Mouse (Mus musculus) CH12.LX (cell line): ENCODE results near the gene Tollip. TPM values are rescaled to one million over a fixed set of nuclear protein-coding genes. Genes with fewer than 3 reads are reported as not detected.

Experiments
- DNase-seq: peaks from one replicate; pipeline ENCODE4 v3.0.0-alpha.2; 2013; ENCODE audit errors: extremely low read depth
- H3K27ac ChIP-seq: 2 replicates; pipeline ENCODE4 v1.5.1; 2012; ENCODE audit warnings: low read depth, mild to moderate bottlenecking, control low read depth, moderate library complexity; ENCODE audit not compliant: insufficient read depth
- H3K27me3 ChIP-seq: replicated peaks from 2 replicates; pipeline ENCODE3; 2012; ENCODE audit warnings: inconsistent platforms
- H3K36me3 ChIP-seq, 2 experiments: replicated peaks in 1 of 2; 2 replicates each; pipeline versions ENCODE3 to v1.6.1; 2012; ENCODE audit warnings: inconsistent platforms in 1 of 2, low read length in 1 of 2, mild to moderate bottlenecking in 1 of 2, mixed read lengths in 1 of 2, moderate library complexity in 1 of 2; ENCODE audit not compliant: control insufficient read depth in 1 of 2, insufficient read depth in 1 of 2
- H3K4me1 ChIP-seq, 2 experiments: 2 replicates each; pipeline ENCODE4 v1.6.1; 2012; ENCODE audit warnings: inconsistent platforms in 1 of 2, moderate library complexity in 1 of 2; ENCODE audit not compliant: insufficient read depth in 2 of 2, control insufficient read depth in 1 of 2
- H3K4me2 ChIP-seq: 2 replicates; pipeline ENCODE4 v1.6.1; 2012; ENCODE audit warnings: low read depth, mild to moderate bottlenecking, control low read depth; ENCODE audit not compliant: poor library complexity, insufficient read depth, severe bottlenecking
- H3K4me3 ChIP-seq, 3 experiments: fragments of 150-350 bp in 1 of 3; sonication (generic) in 1 of 3; replicated peaks in 1 of 3; 2 replicates each; pipeline versions ENCODE3 to v1.5.1; 2011 to 2012; ENCODE audit warnings: low read depth in 2 of 3, low read length in 2 of 3, mild to moderate bottlenecking in 2 of 3, moderate library complexity in 2 of 3, control low read depth in 1 of 3, improper control_type of control experiment in 1 of 3, inconsistent platforms in 1 of 3, mixed read lengths in 1 of 3; ENCODE audit not compliant: poor library complexity in 1 of 3
- H3K79me2 ChIP-seq: replicated peaks from 2 replicates; pipeline ENCODE4 v1.6.1; 2012; ENCODE audit warnings: mild to moderate bottlenecking, moderate library complexity; ENCODE audit not compliant: control insufficient read depth, poor library complexity, insufficient read depth, severe bottlenecking; ENCODE audit errors: extremely low read depth
- H3K9ac ChIP-seq: 2 replicates; pipeline ENCODE4 v1.6.1; 2012; ENCODE audit warnings: low read depth, mild to moderate bottlenecking, control low read depth, moderate library complexity; ENCODE audit not compliant: insufficient read depth
- H3K9me3 ChIP-seq: replicated peaks from 2 replicates; pipeline ENCODE3; 2012; ENCODE audit warnings: low read length, inconsistent platforms, mixed read lengths
- BHLHE40 ChIP-seq: IDR thresholded peaks from 2 replicates; pipeline ENCODE4 v1.6.1; 2011; ENCODE audit warnings: mild to moderate bottlenecking, low read depth, low read length, improper control_type of control experiment
- CHD1 ChIP-seq: IDR thresholded peaks from 2 replicates; pipeline ENCODE4 v1.6.1; 2012; ENCODE audit warnings: low read depth, low read length, improper control_type of control experiment, inconsistent platforms
- CHD2 ChIP-seq: IDR thresholded peaks from 2 replicates; pipeline ENCODE4 v1.6.1; 2011; ENCODE audit warnings: low read length, improper control_type of control experiment
- CTCF ChIP-seq, 2 experiments: IDR thresholded peaks in 1 of 2; conservative IDR thresholded peaks in 1 of 2; 2 replicates each; pipeline ENCODE4 v1.5.1; 2011 to 2012; ENCODE audit warnings: low read depth in 2 of 2, low read length in 2 of 2, improper control_type of control experiment in 1 of 2, inconsistent platforms in 1 of 2, mild to moderate bottlenecking in 1 of 2, moderate library complexity in 1 of 2
- ELF1 ChIP-seq: IDR thresholded peaks from 2 replicates; pipeline ENCODE4 v1.6.1; 2014; ENCODE audit warnings: low read depth, mild to moderate bottlenecking, inconsistent platforms, low read length, improper control_type of control experiment
- EP300 ChIP-seq: IDR thresholded peaks from 2 replicates; pipeline ENCODE4 v1.6.1; 2011; ENCODE audit warnings: low read length, improper control_type of control experiment
- GABPA ChIP-seq: IDR thresholded peaks from 2 replicates; pipeline ENCODE4 v1.6.1; 2012; ENCODE audit warnings: low read depth, low read length, improper control_type of control experiment, inconsistent platforms; ENCODE audit not compliant: insufficient replicate concordance
- HCFC1 ChIP-seq: IDR thresholded peaks from 2 replicates; pipeline ENCODE4 v1.6.1; 2012; ENCODE audit warnings: low read depth, mild to moderate bottlenecking, inconsistent platforms, low read length, improper control_type of control experiment
- IRF4 ChIP-seq: IDR thresholded peaks from 2 replicates; pipeline ENCODE4 v1.6.1; 2014; ENCODE audit warnings: low read depth, mild to moderate bottlenecking, inconsistent platforms, low read length, improper control_type of control experiment
- JUN ChIP-seq: IDR thresholded peaks from 2 replicates; pipeline ENCODE4 v1.6.1; 2011; ENCODE audit warnings: low read depth, mild to moderate bottlenecking, low read length, improper control_type of control experiment, moderate library complexity; ENCODE audit not compliant: insufficient read depth
- JUND ChIP-seq: conservative IDR thresholded peaks from 2 replicates; pipeline ENCODE4 v1.6.1; 2011; ENCODE audit warnings: low read depth, low read length, improper control_type of control experiment
- KAT2A ChIP-seq: IDR thresholded peaks from 2 replicates; pipeline ENCODE4 v1.6.1; 2012; ENCODE audit warnings: low read length, improper control_type of control experiment, inconsistent platforms; ENCODE audit not compliant: insufficient replicate concordance
- MAFK ChIP-seq: IDR thresholded peaks from 2 replicates; pipeline ENCODE4 v1.6.1; 2011; ENCODE audit warnings: low read length, improper control_type of control experiment; ENCODE audit not compliant: insufficient replicate concordance
- MAZ ChIP-seq: IDR thresholded peaks from 2 replicates; pipeline ENCODE4 v1.6.1; 2012; ENCODE audit warnings: low read depth, mild to moderate bottlenecking, inconsistent platforms, low read length, improper control_type of control experiment, moderate library complexity
- MEF2A ChIP-seq: IDR thresholded peaks from 2 replicates; pipeline ENCODE4 v1.6.1; 2014; ENCODE audit warnings: low read depth, mild to moderate bottlenecking, inconsistent platforms, low read length, improper control_type of control experiment, borderline replicate concordance
- MXI1 ChIP-seq: IDR thresholded peaks from 2 replicates; pipeline ENCODE4 v1.6.1; 2011; ENCODE audit warnings: mild to moderate bottlenecking, low read depth, low read length, improper control_type of control experiment
- MYC ChIP-seq: IDR thresholded peaks from 2 replicates; pipeline ENCODE4 v1.6.1; 2011; ENCODE audit warnings: low read depth, mild to moderate bottlenecking, improper control_type of control experiment, low read length
- NELFE ChIP-seq: IDR thresholded peaks from 2 replicates; pipeline ENCODE4 v1.6.1; 2011; ENCODE audit warnings: low read depth, low read length, improper control_type of control experiment
- NRF1 ChIP-seq: IDR thresholded peaks from 2 replicates; pipeline ENCODE4 v1.6.1; 2014; ENCODE audit warnings: low read depth, mild to moderate bottlenecking, inconsistent platforms, low read length, improper control_type of control experiment, moderate library complexity
- PAX5 ChIP-seq: IDR thresholded peaks from 2 replicates; pipeline ENCODE4 v1.6.1; 2012; ENCODE audit warnings: low read length, inconsistent platforms, mixed read lengths
- POLR2A ChIP-seq: IDR thresholded peaks from 2 replicates; pipeline ENCODE4 v1.6.1; 2011; ENCODE audit warnings: low read depth, mild to moderate bottlenecking, improper control_type of control experiment, low read length
- POLR2AphosphoS2 ChIP-seq: IDR thresholded peaks from 2 replicates; pipeline ENCODE4 v1.6.1; 2011; ENCODE audit warnings: low read depth, low read length, improper control_type of control experiment
- TCF12 ChIP-seq: IDR thresholded peaks from 2 replicates; pipeline ENCODE4 v1.6.1; 2014; ENCODE audit warnings: low read depth, mild to moderate bottlenecking, inconsistent platforms, low read length, improper control_type of control experiment
- USF1 ChIP-seq: IDR thresholded peaks from 2 replicates; pipeline ENCODE4 v1.6.1; 2014; ENCODE audit warnings: low read depth, mild to moderate bottlenecking, inconsistent platforms, low read length, improper control_type of control experiment
- ZKSCAN1 ChIP-seq: IDR thresholded peaks from 2 replicates; pipeline ENCODE4 v1.6.1; 2012; ENCODE audit warnings: low read depth, inconsistent platforms, low read length, improper control_type of control experiment, borderline replicate concordance
- ZMIZ1 ChIP-seq: IDR thresholded peaks from 2 replicates; pipeline ENCODE4 v1.6.1; 2012; ENCODE audit warnings: low read depth, mild to moderate bottlenecking, inconsistent platforms, low read length, improper control_type of control experiment
- dilution Hi-C: fragments of 300-500 bp; cut with MboI; formaldehyde crosslinking; loops from 2 replicates; pipeline ENCODE4 v1.14.3; 2020; ENCODE audit warnings: low sequenced_read_pairs; ENCODE audit not compliant: extremely low pct_unique_long_range_greater_than_20kb, extremely low pct_ligation_motif_present
- in situ Hi-C: fragments of 300-500 bp; cut with MboI; formaldehyde crosslinking; loops from 3 replicates; pipeline ENCODE4 v1.14.3; 2019; ENCODE audit warnings: low sequenced_read_pairs, low pct_ligation_motif_present, low pct_unique_long_range_greater_than_20kb, mixed read lengths
- polyA plus RNA-seq: library from polyadenylated mRNA; unstranded; fragments of >175 nt; gene quantifications from 2 replicates; pipeline ENCODE4 v1.2.1, GENCODE M21; 2012; ENCODE audit warnings: low read depth; ENCODE audit not compliant: insufficient read length
- total RNA-seq, 2 experiments: library from RNA; depleted of rRNA; stranded (reverse); fragments of 300-350 nt in 1 of 2; fragments of >200 nt in 1 of 2; gene quantifications; 2 replicates each; pipeline ENCODE4 v1.2.3; 2012 to 2014

Gene Tollip
- total and polyA plus RNA-seq, 3 experiments = 18.8 to 29.6 (median 22.8) TPM

DNA sequence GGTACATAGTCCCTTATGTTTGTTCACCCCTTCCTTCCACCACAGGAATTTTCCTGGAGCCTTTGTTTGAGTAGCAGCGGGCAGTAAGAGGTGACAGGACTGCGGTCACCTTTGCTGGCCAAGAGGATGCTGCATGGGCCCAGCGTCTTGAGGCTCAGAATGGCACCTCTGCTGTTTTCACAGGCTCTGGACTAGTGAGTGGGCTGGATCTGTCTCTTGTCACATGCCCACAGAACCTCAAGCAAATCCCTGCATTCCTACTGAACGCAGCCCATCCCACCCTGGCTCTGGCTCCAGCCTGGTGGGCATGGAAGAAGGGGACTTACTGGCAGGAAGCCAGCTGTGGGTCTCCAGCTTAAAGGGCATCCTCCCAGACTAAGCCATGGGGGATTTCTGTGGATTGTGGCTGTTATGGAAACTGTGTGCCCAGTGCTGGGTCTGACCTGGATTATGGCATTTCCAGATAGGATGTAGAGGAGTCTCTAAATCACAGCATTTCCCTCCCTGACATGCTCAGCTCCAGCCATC lies 39.3 kb upstream of the Tollip start:
- peaks cover 86% of the 10 kb centered on the region for H3K27me3 ChIP-seq
- no peak overlapping the region for H3K27ac ChIP-seq
- TF ChIP-seq EP300 (no peak), ZMIZ1 (no peak), BHLHE40 (no peak), ELF1 (no peak), MXI1 (no peak), POLR2AphosphoS2 (no peak), NRF1 (no peak), HCFC1 (no peak), JUND (no peak), POLR2A (no peak), CHD1 (no peak), ZKSCAN1 (no peak), MEF2A (no peak), MAZ (no peak), MAFK (no peak)
- no peak for DNase-seq
- dilution Hi-C loops (no loop called here), in situ Hi-C loops (no loop called here)
- H3K79me2 ChIP-seq = no peaks in the 10 kb centered on the region
- no peak overlapping the region for H3K4me2 ChIP-seq
- no peaks in the 10 kb centered on the region for H3K36me3 ChIP-seq
- no peak overlapping the region for H3K9ac ChIP-seq
- H3K4me1 ChIP-seq = no peaks in the 10 kb centered on the region
- H3K9me3 ChIP-seq = no peaks in the 10 kb centered on the region
- H3K4me3 ChIP-seq = no peak overlapping the region

DNA sequence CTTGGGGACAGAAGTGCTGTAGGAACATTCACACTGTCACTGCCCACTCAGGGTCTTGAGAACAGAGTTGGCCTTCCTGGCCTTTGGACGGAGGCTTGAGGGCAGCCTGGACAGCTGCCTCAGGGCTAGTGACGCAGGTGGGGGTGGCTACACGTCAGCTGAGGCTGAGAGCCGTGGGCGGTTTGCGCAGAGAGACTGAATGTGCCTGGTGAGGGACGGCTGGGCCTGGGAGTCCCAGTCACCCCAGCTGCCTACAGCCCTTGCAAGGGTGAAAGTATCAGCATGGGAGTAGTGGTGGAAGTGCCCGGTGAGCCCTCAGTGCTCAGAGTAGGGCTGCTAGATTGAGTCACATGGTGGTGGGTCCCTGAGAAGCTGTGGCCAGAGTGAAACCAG lies 37.9 kb upstream of the Tollip start:
- H3K27ac ChIP-seq = no peak overlapping the region
- no peak overlapping the region for H3K4me2 ChIP-seq
- no peaks in the 10 kb centered on the region for H3K79me2 ChIP-seq
- peaks cover 79% of the 10 kb centered on the region for H3K27me3 ChIP-seq
- peaks cover 2% of the 10 kb centered on the region for H3K9me3 ChIP-seq
- dilution Hi-C loops (no loop called here), in situ Hi-C loops (no loop called here)
- no peak for DNase-seq
- H3K4me3 ChIP-seq = no peak overlapping the region
- no peaks in the 10 kb centered on the region for H3K36me3 ChIP-seq
- no peak overlapping the region for H3K9ac ChIP-seq
- H3K4me1 ChIP-seq = no peaks in the 10 kb centered on the region
- TF ChIP-seq ZMIZ1 (no peak), JUND (no peak), GABPA (no peak), HCFC1 (no peak), USF1 (no peak), PAX5 (no peak), MAZ (no peak), MYC (no peak), IRF4 (no peak), CTCF (conservative IDR thresholded peaks at IDR 0.05 in 1 of 2, IDR thresholded peaks at IDR 0.05 in 1 of 2; ENCODE audit: low read depth in 2 of 2, low read length in 2 of 2) (no peak), NELFE (no peak), CHD2 (no peak), POLR2AphosphoS2 (no peak), ELF1 (no peak), ZKSCAN1 (no peak), KAT2A (no peak), TCF12 (no peak), MXI1 (no peak), JUN (no peak)
